Mouse (Mus musculus) stomach, embryonic 14.5 days (tissue): Measurements from ENCODE around the gene Timp4. TPM values are rescaled to one million over a fixed set of nuclear protein-coding genes. Genes with fewer than 3 reads are reported as not detected.
A peak's percentile ranks its signal among the peaks of the same experiment; 100 is the strongest.

ENCODE experiments used
- ATAC-seq: fragments of 200-750 bp; cut with Nextera tagmentation; 2 replicates; pipeline ENCODE4 v1.8.0; 2017; ENCODE audit warnings: low read depth, moderate TSS enrichment; ENCODE audit not compliant: insufficient number of reproducible peaks, insufficient read depth, low FRiP score
- H3K27ac ChIP-seq: fragments of 300-500 bp; sonication (generic); 2 replicates; pipeline ENCODE4 v1.5.1; 2014; ENCODE audit warnings: mild to moderate bottlenecking, low read length, moderate library complexity, mixed read lengths
- H3K27me3 ChIP-seq: fragments of 300-500 bp; sonication (generic); 2 replicates; pipeline ENCODE4 v1.6.1; 2014; ENCODE audit warnings: low read length, control low read depth, mixed read lengths; ENCODE audit not compliant: control insufficient read depth, insufficient read depth
- H3K36me3 ChIP-seq: fragments of 300-500 bp; sonication (generic); 2 replicates; pipeline ENCODE4 v1.6.1; 2014; ENCODE audit warnings: mild to moderate bottlenecking, control low read depth, low read length, moderate library complexity, mixed read lengths; ENCODE audit not compliant: control insufficient read depth, insufficient read depth
- H3K4me1 ChIP-seq: fragments of 300-500 bp; sonication (generic); 2 replicates; pipeline ENCODE4 v1.6.1; 2014; ENCODE audit warnings: low read length, control low read depth, mixed read lengths; ENCODE audit not compliant: control insufficient read depth, insufficient read depth
- H3K4me2 ChIP-seq: fragments of 300-500 bp; sonication (generic); replicated peaks from 2 replicates; pipeline ENCODE4 v1.6.1; 2014; ENCODE audit warnings: low read depth, low read length, control low read depth
- H3K4me3 ChIP-seq: fragments of 300-500 bp; sonication (generic); 2 replicates; pipeline ENCODE4 v1.5.1; 2014; ENCODE audit warnings: low read depth, low read length, control low read depth
- H3K9ac ChIP-seq: fragments of 300-500 bp; sonication (generic); replicated peaks from 2 replicates; pipeline ENCODE4 v1.6.1; 2014; ENCODE audit warnings: low read depth, mild to moderate bottlenecking, control low read depth, low read length, moderate library complexity, mixed read lengths
- H3K9me3 ChIP-seq: fragments of 300-500 bp; sonication (generic); 2 replicates; pipeline ENCODE4 v1.6.1; 2016; ENCODE audit warnings: low read depth, low read length, control low read depth; ENCODE audit not compliant: control insufficient read depth
- WGBS: fragments of 180-500 bp; shearing (Covaris S2); extraction: QIAGEN DNeasy Blood & Tissue Kit; methylation state at CpG from one replicate; pipeline ENCODE4 v1.1.7; 2014; 5-methylcytosine and 5-hydroxymethylcytosine counted together
- polyA plus RNA-seq: library from polyadenylated mRNA; unstranded; fragments of >200 nt; fragmentation: Nextera tagmentation; extraction: Ambion mirVana; gene quantifications from 2 replicates; pipeline ENCODE4 v1.2.1, GENCODE M21; 2014

The Timp4 gene
- polyA plus RNA-seq: 0.85 and 0.90 TPM in 2 replicates

DNA sequence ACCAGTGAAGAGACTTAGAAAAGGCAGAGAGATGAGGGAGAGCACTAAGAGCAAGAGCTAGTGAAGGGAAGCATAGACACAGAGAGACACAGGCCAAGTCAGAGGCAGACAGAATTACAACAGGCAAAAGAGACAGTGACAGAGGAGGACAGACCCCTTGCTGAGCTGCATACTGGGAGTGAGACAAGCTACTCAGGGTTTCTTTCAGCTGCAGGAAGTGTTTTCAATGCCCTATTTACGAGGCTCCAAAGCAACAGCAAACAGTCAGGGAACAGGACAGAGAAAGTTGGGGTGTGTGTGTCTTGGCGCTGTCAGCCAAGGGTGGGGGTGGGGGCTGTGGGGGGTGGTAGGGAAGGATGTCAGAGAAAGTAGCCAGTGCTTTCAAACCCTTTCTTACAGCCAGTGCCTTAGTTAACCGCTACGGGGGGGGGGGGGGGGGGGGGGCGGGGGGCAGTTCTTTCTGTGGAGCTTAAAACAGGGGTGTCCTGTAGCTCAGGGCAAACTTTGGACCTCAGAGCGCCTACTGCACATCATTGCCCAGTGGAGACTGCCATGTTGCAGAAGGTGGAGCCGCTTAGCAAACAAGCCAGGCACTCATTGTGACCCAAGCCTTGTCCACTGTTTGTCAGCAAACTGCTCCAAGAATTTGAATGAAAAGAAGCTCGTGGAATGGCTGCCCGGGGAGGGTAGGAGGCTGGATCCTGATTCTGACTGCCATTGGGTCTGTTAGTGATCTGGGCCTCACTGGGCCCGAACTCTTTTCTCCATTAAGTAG, at the start of gene Timp4:
Gene Timp4, minus strand, starts transcription at position 107 of the 775 bp plus-strand sequence.
- Histone ChIP-seq H3K9me3 (no peaks in the 10 kb centered on the region), H3K36me3 (no peaks in the 10 kb centered on the region), H3K27me3 (no peaks in the 10 kb centered on the region), H3K4me1 (peaks cover 10% of the 10 kb centered on the region; the same call in 1 of the 2 replicates), H3K4me3 (no peak within 1 kb of the TSS), H3K9ac (no peak within 1 kb of the TSS), H3K27ac (no peak within 1 kb of the TSS), H3K4me2 (peak within 1 kb of the TSS; percentile 46)
- WGBS: 33% methylated on average over 9 of the region's 10 CpGs
- no peak for ATAC-seq

DNA sequence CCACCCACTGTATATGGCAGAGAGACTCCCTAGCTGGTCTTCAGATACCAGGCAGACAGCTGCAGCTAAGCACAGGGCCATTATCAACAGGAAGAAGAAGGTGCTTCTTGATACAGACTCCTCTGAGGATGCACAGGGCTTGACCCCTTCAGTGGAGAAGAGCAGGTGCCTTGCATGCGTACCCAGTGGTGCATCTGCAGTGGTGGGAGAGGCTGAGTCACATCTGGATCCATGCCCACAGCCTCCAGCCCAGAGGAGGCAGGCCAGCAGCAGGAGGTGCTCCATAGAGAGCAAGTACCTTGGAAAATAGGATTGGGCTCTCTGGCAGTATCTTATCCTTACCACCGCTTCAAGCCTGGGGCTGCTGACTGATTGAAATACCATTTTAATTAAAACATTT, 41.9 kb upstream of the Timp4 start:
- Histone ChIP-seq H3K9me3 (no peaks in the 10 kb centered on the region), H3K36me3 (no peaks in the 10 kb centered on the region), H3K27ac (no peak overlapping the region), H3K9ac (no peak overlapping the region), H3K27me3 (no peaks in the 10 kb centered on the region), H3K4me2 (no peak overlapping the region), H3K4me3 (no peak overlapping the region), H3K4me1 (no peaks in the 10 kb centered on the region)
- WGBS: 84% methylated on average over 2 of the region's 2 CpGs
- no peak for ATAC-seq

DNA sequence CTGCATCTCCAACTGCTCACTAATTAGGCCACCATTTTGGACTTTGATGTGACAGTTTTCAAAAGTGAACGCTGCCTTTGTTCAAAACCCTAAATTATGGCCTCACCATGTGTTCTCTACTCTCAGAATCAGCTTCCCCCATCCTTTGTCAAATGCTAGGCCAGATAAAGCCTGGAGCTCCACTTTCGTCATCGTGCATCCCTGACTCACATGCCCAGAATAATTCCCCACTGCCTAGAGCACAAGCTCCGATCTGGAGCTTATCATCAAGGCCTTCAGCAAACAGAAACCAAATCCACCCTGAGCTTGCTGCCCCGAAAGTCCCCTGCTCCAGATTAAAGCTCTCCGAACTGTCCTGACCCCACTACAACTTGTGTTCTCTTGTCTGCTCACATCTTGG, 40.6 kb upstream of the Timp4 start:
- WGBS: 62% methylated on average over 6 of the region's 6 CpGs
- no peak for ATAC-seq

DNA sequence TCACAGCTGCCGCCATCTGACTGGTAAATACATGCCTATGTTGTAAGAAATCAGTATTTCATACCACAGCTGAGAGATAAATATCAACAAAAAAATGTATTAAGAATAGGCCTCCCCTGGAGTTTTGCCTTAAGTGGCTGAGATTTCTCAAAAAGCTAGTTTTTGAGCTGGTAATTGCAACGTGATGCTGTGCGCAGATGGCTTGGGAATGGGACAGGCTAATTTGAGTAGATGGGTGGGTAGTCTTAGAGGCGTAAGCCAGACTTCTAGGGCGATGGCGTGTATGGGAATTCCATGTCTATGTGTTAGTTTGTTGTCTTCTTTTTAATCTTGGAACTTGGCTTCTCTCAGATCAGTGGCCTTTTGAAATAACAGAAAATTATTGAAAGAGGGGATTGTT, 39.8 kb upstream of the Timp4 start:
- Histone ChIP-seq H3K9me3 (no peaks in the 10 kb centered on the region), H3K27ac (no peak overlapping the region), H3K27me3 (no peaks in the 10 kb centered on the region), H3K9ac (no peak overlapping the region), H3K4me1 (no peaks in the 10 kb centered on the region), H3K4me3 (no peak overlapping the region), H3K4me2 (no peak overlapping the region), H3K36me3 (no peaks in the 10 kb centered on the region)
- WGBS: 94% methylated on average over 6 of the region's 6 CpGs
- no peak for ATAC-seq

More for the DNA sequence above, 40.6 kb upstream of the Timp4 start:
- Histone ChIP-seq H3K9ac (no peak overlapping the region), H3K36me3 (no peaks in the 10 kb centered on the region), H3K4me3 (no peak overlapping the region), H3K9me3 (no peaks in the 10 kb centered on the region), H3K4me1 (no peaks in the 10 kb centered on the region), H3K27ac (no peak overlapping the region), H3K4me2 (no peak overlapping the region), H3K27me3 (no peaks in the 10 kb centered on the region)

DNA sequence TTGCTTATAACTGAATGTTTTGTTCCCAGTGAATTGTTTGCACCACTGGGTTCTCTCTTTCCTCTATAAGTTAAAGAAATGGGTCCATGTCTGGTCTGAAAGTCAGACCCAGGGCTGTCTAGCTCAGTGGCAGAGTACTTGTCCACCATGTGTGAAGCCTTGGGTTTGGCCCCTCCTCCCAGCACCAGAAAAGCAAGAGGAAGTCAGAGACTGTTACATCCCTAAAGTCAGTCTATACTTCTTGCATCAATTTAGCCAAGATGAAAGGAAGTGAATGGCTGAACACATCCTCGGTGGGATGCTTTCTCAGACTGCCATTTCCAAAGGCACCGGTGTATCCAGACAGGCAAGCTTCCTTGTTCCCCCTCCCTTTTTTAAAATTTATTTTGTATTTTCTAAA, 39.1 kb upstream of the Timp4 start:
- no peak overlapping the region for H3K27ac ChIP-seq
- no peaks in the 10 kb centered on the region for H3K9me3 ChIP-seq
- no peak overlapping the region for H3K4me2 ChIP-seq
- no peak overlapping the region for H3K4me3 ChIP-seq
- H3K36me3 ChIP-seq: no peaks in the 10 kb centered on the region
- ATAC-seq: no peak
- 82% methylated on average over 2 of the region's 2 CpGs for WGBS
- no peak overlapping the region for H3K9ac ChIP-seq
- H3K27me3 ChIP-seq: no peaks in the 10 kb centered on the region
- H3K4me1 ChIP-seq: no peaks in the 10 kb centered on the region

DNA sequence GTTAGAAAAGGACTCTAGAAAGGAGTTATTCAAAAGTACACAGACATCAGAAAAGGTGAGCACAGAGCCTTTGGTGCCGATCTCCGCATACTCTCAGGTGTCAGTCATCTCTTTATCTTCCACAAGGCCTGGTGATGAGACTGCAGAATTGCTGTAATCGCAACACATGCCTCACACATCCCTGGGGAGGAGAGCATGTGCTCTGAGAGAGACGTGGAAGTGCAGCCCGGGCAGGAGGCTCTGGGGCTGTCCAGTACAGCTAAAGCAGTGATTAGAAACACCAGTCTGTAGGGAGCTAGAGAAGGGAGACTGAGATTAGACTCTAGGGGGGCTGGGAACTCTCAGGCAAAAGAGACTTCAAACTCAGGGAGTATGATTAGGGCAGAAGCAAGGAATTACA, 38.6 kb upstream of the Timp4 start:
- no peaks in the 10 kb centered on the region for H3K9me3 ChIP-seq
- no peaks in the 10 kb centered on the region for H3K27me3 ChIP-seq
- H3K36me3 ChIP-seq: no peaks in the 10 kb centered on the region
- H3K9ac ChIP-seq: no peak overlapping the region
- no peak overlapping the region for H3K27ac ChIP-seq
- no peaks in the 10 kb centered on the region for H3K4me1 ChIP-seq
- ATAC-seq: no peak
- 77% methylated on average over 5 of the region's 5 CpGs for WGBS
- H3K4me3 ChIP-seq: no peak overlapping the region
- no peak overlapping the region for H3K4me2 ChIP-seq

DNA sequence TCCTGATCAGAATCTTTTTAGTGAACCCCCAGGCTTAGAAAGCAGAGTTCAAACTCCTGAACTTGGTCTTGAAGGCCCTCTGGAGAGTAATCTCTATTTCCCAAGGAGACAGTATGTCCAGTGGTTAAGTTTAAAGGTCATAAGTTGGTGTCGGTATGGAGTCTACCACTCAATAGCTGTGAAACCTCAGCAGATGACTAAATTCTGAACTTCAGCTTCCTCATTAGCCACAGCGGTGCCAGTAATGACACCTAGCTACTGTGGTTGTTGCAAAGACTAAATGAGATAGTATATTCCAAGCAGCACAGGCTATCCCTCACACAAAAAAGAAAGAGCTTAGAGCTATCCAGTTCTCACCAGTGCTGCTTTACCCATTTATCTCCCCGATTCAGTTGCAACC, 36.2 kb upstream of the Timp4 start:
- no peaks in the 10 kb centered on the region for H3K27me3 ChIP-seq
- ATAC-seq: no peak
- no peaks in the 10 kb centered on the region for H3K36me3 ChIP-seq
- no peak overlapping the region for H3K27ac ChIP-seq
- no peaks in the 10 kb centered on the region for H3K9me3 ChIP-seq
- no peaks in the 10 kb centered on the region for H3K4me1 ChIP-seq
- 84% methylated on average over 3 of the region's 3 CpGs for WGBS
- H3K9ac ChIP-seq: no peak overlapping the region
- H3K4me3 ChIP-seq: no peak overlapping the region
- H3K4me2 ChIP-seq: no peak overlapping the region

DNA sequence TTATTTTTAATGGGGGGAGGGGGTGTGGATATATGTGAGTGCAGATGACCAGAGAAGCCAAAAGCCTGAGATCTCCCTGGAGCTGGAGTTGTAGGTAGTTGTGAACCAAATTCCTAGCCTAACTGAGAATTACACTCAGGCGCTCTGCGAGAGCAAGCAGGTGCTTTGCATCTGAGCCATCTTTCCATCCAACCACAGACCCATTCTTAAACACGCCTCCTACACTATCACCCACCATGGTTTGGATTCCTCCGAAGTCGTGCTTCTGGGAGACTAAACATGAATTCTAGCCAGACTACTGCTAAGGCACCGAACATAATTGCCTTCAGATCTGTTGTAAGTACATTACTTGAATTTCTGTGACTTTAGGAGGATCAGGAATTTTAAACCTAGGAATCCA, 34.4 kb upstream of the Timp4 start:
- Histone ChIP-seq H3K9me3 (no peaks in the 10 kb centered on the region), H3K4me3 (no peak overlapping the region), H3K27me3 (no peaks in the 10 kb centered on the region), H3K4me2 (no peak overlapping the region), H3K27ac (no peak overlapping the region), H3K9ac (no peak overlapping the region), H3K4me1 (no peaks in the 10 kb centered on the region), H3K36me3 (no peaks in the 10 kb centered on the region)
- WGBS: 68% methylated on average over 6 of the region's 6 CpGs
- ATAC-seq: no peak

DNA sequence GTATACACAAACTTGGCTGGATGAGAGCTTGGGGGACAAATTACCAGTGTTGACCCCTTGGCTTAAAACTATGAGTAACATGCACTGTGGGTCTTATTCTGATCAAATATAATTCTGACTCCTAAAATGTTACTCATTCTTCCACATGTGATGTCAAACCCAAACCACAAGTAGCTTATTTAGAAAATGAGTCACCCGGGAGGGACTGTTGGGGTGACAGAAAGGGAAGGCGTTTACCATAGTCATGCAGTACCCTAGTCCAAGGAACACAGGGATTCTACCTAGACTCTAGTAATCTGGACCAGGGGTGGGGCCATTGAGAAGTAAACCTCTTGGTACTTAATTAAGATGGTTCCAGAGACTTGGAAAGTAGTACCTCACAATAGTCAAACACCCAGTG, 32.1 kb upstream of the Timp4 start:
- H3K4me2 ChIP-seq: no peak overlapping the region
- no peak for ATAC-seq
- H3K4me1 ChIP-seq: no peaks in the 10 kb centered on the region
- no peaks in the 10 kb centered on the region for H3K36me3 ChIP-seq
- H3K27me3 ChIP-seq: no peaks in the 10 kb centered on the region
- WGBS: 83% methylated on average over 2 of the region's 2 CpGs
- no peaks in the 10 kb centered on the region for H3K9me3 ChIP-seq
- no peak overlapping the region for H3K27ac ChIP-seq
- no peak overlapping the region for H3K9ac ChIP-seq
- no peak overlapping the region for H3K4me3 ChIP-seq
